Mouse (Mus musculus) liver, embryonic 14.5 days (tissue): ENCODE data around the gene Tor2a.

Experiments
- CTCF ChIP-seq: IDR thresholded peaks from 2 replicates; pipeline ENCODE4 v1.5.1; 2016; ENCODE audit warnings: antibody characterized with exemption, low read depth, control low read depth
- EP300 ChIP-seq: IDR thresholded peaks from 2 replicates; pipeline ENCODE4 v1.6.1; 2016; ENCODE audit warnings: antibody characterized with exemption, low read depth

DNA sequence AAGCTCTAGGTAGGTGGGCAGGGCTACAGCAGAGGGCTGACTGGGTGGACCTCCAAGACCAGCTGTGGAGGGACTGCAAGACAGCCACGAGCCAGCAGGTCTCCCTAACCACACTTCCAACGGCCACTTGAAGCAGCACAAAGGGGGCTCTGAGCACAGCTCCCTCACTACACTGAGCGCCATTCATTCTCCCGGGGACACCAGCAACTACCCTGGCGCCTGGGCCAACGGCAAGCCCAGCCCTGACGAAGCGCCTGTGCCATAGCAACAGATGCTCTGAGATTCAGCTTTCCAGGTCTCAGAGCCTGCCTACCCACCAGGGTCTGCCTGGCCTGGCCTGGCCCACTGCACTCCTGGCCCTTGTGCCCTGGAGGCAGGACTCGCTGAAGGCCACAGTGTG lies 38.3 kb upstream of the Tor2a start:
- no peak for TF ChIP-seq CTCF
- no peak for TF ChIP-seq EP300
